Mouse (Mus musculus): ENCODE data around the gene Slc28a3.

Gene Slc28a3

DNA sequence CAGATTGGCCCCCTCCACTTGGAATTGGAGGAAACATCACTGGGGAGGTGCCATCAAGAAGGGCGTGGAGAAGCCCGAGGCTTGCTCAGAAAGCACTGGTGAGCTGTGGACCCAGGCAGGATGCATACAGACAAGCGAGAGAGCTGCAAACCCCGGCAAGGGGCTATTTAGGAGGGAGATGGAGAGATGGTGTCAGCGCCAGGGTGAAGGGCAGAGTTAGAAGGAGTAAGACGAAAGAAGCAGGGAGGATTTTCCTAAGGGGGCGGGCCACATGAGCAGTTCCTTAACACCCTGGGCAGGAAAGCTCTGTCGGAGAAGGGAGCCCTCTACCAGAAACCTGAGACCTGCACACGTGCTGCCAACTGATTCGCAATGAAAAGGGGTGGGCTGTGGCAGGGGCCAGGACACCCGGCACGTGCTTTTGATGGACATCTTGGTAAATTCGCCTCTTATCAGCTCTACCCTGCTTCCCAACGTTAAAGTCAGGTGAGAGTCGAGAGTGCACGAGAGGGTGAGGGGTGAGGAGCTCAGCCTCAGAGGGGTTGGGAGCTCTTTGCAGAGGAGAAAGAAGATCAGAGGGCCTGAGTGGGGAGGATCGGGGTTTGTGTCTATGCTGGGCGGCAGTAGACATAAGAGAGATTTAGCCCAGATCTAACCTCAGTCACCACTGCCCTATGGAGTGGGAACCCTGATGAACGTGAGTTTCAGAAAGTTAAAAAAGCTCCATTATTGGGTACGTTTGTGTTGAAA is 87.5 kb downstream of the Slc28a3 start:
- no peak for DNase-seq (ENCODE audit: low read depth, low spot score)

DNA sequence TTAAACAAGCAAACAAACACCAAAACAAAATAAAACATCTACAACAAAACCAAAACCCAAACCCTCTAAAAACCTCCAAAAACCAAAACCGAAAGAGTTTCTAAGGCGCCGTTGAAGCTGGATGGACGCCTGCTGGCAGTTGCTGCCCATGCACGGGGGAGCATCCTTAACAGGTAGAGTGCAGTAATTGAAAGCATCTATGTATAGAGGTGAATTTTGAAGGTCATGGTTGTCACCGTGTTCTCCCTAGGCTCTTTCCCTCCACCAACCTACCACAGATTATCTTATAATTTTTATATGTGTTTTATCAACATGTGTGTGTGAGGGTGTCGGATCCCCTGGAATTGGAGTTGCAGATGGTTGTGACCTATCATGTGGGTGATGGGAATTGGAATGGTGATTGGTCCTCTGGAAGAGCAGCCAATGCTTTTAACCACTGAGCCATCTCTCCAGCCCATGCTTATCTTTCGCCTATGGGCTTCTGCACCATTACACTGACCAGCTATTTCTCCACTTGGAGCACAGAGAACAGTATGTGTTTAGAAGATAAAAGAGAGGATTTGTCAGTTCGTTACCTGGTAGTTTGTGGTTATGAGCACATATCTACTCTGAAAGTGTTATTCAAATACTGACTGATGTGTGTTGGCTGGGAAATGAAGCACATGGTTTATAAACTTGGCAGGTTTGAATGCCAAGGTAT is 89.2 kb downstream of the Slc28a3 start:
- DNase-seq (ENCODE audit: low read depth, low spot score), result no peak

DNA sequence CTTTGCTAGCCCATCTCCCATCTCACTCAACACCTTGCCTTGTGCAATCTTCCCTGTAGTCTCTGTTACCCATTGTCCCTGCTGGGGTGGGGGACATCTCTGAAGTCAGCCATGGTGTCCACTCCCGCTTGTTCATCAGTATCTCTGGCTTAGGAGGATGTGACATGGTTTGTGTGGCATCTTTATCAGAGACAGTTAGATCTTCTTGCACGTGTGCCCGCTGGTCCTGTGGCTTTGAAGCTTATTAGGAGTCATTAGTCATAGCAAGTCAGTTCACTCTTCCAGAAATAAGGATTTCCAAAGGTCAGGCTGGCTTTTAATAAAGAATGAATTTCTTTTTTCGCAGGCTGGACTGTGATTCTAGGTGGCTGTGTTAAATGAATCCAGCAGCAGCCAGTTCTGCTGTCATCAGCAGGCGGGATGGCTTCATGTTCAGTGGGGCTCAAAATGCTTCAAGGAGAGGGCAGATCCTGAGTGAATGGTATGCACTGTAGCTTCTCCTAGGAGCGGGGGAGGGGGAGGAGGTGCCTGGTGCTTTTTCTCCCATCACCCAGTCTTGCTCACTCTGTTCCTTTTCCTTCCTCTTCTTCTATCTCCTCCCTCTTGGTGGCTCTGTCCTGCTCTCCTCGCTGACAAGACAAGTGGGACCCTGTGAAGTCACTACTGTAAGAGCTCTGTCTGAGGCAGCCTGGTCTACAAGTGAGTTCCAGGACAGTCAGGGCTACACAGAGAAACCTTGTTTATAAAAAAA is 89.9 kb downstream of the Slc28a3 start:
- DNase-seq (ENCODE audit: low read depth, low spot score), result no peak

DNA sequence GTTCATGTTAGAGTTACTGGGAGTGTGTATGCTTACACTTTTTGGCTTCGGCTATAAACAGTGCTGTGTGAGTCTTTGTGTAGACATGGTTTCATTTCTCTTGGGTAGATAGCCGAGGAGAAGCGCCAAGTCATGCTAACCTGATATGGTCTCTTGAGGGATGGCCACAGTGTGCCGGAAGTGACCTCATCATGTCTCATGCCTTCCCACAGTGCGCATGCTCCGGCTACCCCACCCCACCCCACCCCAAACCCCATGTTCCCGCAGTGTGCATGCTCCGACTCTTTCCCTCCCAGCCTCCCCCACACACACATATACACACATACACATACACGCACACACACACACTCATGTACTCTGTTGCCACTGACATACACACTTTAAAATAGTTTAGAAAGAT is 90.6 kb downstream of the Slc28a3 start:
- no peak for DNase-seq (ENCODE audit: low read depth, low spot score)

DNA sequence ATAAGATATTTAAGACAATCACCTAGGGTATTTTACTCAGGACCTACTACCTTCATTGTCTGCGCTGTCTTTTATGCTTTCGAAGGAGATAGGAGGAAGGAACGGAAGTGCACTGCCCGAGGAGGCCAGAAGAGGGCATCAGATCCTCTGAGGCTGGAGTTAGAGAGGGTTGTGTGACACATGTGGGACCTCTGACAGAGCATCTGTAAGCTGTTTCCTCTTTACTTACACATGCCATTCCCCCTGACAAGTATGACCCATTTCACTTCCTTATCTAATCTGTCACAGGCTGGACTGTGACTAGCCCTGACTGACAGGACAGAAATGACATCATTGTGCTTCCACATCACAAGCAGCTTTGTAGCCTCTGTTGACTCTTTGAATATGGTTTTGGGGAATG is 94.4 kb downstream of the Slc28a3 start:
- DNase-seq (ENCODE audit: low read depth, low spot score), result no peak

DNA sequence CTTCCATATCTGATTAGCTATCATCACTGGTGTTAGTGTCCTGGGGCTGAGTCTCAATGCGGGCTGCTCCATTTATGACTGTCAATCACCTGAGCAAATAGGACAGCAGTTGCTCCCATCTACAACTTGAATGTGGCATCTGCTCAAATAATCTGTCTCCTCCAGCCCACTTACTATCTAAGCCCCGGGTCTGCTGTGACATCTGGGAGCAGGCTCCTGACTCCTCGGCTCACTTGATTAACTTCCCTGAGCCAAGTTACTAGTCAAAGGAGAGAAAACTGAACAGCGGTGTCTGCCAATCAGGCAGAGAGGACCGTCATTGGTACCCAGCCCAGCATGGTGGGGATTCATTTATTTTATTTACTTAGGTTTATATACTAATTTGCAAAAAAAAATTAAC is 95.0 kb downstream of the Slc28a3 start:
- DNase-seq (ENCODE audit: low read depth, low spot score), result no peak

DNA sequence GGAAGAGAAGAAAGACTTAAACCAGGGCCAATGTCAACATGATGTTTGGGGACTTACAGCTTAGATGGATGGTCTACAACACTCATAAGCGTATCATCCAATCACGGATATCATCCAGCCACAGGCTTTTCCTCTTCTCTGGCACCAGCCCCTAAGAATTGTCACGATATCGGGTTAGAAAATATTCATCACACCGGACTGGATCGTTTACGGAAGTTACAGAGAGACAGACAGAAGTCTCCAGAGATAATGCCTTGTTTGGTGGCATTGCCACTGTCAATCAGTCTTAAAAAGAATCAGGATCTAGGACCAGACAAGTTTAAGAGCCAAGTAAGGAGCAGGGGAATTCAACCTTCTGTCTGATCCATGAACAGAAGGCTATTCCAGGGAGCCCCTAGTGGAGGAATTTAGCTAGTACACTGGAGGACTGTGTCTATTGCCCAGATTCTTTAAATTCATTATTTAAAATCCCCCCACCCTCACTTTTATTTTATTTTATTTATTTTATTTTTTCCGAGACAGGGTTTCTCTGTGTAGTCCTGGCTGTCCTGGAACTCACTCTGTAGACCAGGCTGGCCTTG is 96.4 kb downstream of the Slc28a3 start:
- DNase-seq (ENCODE audit: low read depth, low spot score), result no peak

DNA sequence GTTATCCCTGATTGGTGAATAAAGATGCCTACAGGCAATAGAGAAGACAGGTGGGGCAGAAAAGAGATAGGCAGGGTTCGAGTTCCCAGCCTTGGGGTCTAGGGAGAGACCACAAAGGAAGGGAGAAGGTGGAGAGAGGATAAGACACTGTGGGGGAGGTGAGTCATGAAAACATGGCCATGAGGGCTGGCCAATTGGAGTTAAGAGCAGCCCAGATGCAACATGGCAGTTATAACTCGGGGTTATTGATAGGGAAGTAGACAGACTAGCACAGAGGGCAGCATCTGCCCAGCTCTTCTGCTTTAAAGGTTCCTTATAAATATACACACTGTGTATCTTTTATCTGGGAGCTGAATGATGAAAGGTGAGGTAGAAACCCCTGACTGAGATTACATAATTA is 98.8 kb downstream of the Slc28a3 start:
- no peak for DNase-seq (ENCODE audit: low read depth, low spot score)

DNA sequence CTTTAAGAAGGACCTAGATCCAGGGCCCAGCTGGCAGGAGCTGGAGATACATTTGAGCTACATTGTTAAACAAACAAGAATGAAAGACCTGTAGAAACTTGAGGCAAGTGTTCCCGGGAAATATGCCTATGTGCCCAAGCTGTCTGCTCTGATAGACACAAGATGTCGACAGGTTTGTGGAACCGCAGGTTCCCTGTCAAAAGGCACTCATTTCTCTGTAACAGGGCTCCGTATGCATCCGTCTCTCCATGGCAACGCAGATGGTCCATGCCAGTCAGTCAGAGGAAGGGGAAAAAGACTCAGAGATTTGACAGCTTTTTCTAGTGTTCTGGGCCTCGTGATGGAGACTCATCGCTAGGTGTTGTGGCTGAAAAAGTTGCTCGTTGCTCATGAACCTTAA is 99.4 kb downstream of the Slc28a3 start:
- no peak for DNase-seq (ENCODE audit: low read depth, low spot score)

DNA sequence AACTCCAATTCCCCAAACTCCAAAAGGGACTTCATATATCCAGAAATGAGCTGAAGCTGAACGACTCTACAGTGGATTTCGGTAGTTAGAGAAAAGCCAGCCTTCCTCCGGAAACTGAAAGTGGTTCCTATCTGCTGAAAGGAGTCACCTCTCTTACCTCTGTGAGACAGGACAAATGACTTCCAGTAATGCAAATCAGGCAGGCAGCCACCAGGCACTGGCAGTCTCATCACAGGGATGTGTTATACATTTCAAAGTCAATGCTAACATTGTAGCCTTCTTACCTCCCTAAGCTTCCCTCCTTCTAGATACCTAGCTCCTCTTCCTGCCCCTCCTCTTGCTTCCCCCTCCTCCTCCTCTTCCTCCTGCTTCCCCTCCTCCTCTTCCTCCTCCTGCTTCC is 101.4 kb downstream of the Slc28a3 start:
- DNase-seq (ENCODE audit: low read depth, low spot score), result no peak

DNA sequence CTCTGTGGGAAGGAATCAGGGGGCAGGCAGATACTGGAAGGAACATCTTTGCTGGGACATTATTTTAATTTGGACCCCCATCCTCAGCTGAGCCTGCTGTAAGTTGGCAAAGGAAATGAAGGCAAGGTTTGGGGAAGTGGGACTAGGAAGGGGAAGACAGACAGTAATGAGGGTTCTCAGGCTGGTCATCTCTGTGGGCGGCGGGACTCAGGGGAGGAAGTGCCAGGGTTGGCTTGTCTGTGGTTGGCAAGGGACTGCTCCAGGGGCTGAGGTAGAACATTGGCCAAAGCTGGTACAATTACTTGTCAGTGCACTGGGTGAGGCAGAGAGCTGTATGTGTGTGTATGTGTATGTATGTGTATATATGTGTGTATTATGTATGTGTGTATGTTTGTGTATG is 107.1 kb downstream of the Slc28a3 start:
- DNase-seq (ENCODE audit: low read depth, low spot score), result no peak

DNA sequence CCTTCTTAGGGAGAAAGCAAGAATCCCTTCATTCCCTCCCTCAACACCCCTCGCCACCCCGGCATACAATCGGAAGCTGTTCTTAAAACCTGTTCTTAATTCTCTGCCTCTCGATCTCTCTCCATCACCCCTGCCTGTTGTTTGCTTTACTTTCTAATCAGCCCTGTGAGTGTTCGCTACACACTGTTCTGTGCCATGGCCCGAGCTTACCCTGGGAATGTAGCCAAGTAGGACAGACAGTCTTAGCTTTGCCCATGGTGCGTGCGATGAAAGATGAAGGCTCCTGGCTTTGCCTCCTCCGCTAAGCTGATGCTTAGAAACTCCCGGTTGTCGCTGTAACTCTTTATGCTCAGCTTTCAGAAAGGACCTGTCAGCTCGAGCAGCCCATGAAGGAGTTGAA is 112.9 kb downstream of the Slc28a3 start:
- no peak for DNase-seq (ENCODE audit: low read depth, low spot score)
